Comparison of ENCODE assay signal across 18 mouse cellular contexts in genomic region chr13:98115051-98115450, GRCm38 (mm10).
"Had no signal": no experiment of that assay in that cellular context is flagged by ENCODE, and none has a peak within 500 bp of the region (broad histone marks: within the 10 kb centered on the region; RNA-seq: fewer than 3 reads in every experiment).

No protein-coding gene starts in this region.

- H3K36me3 ChIP-seq: limb, embryonic 10.5 days; limb, embryonic 13.5 days; liver, embryonic 12.5 days; liver, embryonic 15.5 days; midbrain, embryonic 13.5 days; neural tube, embryonic 13.5 days had no signal

- H3K27me3 ChIP-seq: limb, embryonic 13.5 days; liver, embryonic 12.5 days; liver, embryonic 15.5 days; midbrain, embryonic 13.5 days; neural tube, embryonic 13.5 days had no signal

- H3K27ac ChIP-seq: kidney, postnatal 0 days; layer of hippocampus, adult 2 months; limb, embryonic 10.5 days; limb, embryonic 13.5 days; liver, embryonic 12.5 days; liver, embryonic 15.5 days; midbrain, embryonic 13.5 days; neural tube, embryonic 13.5 days had no signal

- H3K9ac ChIP-seq: limb, embryonic 13.5 days; liver, embryonic 12.5 days; liver, embryonic 15.5 days; midbrain, embryonic 13.5 days; neural tube, embryonic 13.5 days had no signal

- DNase-seq: kidney, adult 2 months; kidney, postnatal 25 days; layer of hippocampus, adult 9-11 months; lung, postnatal 10 days; retina, postnatal 1 day; right cerebral cortex, postnatal 25 days; thymus, postnatal 25 days had no signal

- H3K4me2 ChIP-seq: limb, embryonic 13.5 days; liver, embryonic 12.5 days; liver, embryonic 15.5 days; midbrain, embryonic 13.5 days; neural tube, embryonic 13.5 days had no signal

- ATAC-seq: intestine, postnatal 0 days; liver, embryonic 12.5 days; midbrain, embryonic 13.5 days; midbrain, embryonic 16.5 days had no signal

- H3K4me1 ChIP-seq: liver, embryonic 12.5 days; liver, embryonic 15.5 days; neural tube, embryonic 13.5 days had no signal

- H3K4me3 ChIP-seq: layer of hippocampus, adult 2 months; limb, embryonic 10.5 days; limb, embryonic 13.5 days; liver, embryonic 12.5 days; liver, embryonic 15.5 days; midbrain, embryonic 13.5 days; myocyte; neural tube, embryonic 13.5 days had no signal

- H3K9me3 ChIP-seq: limb, embryonic 10.5 days; limb, embryonic 13.5 days; liver, embryonic 12.5 days; liver, embryonic 15.5 days; midbrain, embryonic 13.5 days had no signal
